Mouse (Mus musculus): ENCODE measurements at regions not wholly inside any gene's neighbourhood (a gene's known extent, or its start where the extent isn't known, plus 50 kb on each side); places are given as distances from the start of the nearest gene placed in this dataset.

DNA sequence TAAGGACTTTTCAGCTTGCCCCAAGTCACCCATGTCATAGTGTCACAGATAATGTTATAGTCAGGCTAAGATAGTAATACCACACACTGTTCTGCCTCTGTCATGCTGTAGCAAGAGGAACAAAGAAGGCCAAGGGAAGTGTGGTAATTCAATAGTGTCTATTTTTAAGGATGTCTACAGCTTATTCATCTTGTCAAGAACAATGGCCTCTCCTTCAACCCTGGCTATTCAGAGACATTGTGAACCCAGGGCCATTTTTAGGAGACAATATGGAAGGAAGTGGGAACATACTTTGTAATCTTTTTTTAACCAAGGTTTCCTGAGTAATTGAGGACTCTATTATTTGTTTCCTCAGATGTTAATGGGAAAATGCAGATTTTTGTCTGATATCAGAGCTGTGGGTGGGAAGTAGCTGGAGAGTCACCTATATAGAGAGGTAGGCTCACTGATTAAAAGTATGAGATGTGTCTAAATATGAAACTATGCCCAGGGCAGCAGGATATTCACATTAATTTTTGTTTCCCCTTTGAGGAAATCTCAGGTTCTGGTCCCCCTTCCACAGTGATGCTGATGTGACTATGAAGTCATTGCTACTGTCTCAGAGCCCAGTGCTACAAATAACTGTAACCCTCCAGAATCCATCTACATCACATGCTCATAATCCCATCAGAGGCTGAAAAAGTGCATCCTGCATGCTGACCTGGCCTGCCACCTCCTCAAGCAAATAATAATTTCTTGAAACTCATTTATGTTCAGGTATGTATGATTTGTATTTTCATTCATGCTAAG is 85.7 kb upstream of the Lrrc3b start:
- intact Hi-C loops (cut with DNase I): loop anchor here (5.0 to 10.0 kb wide), 2 partner anchors 77 to 120 kb away; no protein-coding TSS in a partner anchor
- no peak for DNase-seq

DNA sequence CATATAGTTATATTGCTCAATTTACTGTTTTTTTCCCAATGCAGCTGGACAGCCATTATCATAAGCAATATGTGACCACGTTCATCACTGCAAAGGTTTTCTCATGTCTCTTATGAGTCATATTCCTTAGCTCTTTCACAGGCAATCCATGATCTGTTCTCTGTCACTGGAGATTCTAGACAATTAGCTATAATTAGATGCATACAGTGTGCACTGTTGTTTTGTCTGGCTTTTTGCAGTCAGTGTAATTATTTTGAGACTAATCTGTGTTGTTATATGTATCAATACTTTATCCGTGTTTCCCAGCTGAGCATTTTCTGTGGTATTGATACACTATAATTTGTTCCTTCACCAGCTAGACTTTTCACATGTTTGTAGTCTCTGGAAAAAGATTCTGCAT is 61.8 kb upstream of the Lrrc3b start:
- intact Hi-C loops (cut with DNase I): no loop called here
- DNase-seq: no peak

Data from heart, postnatal 14 days (tissue).